Mouse (Mus musculus): ENCODE measurements around the gene Lcn11. TPM values are rescaled to one million over a fixed set of nuclear protein-coding genes. Genes with fewer than 3 reads are reported as not detected.
"Not testable (repeated sequence)": the region's sequence is repeated elsewhere in the genome, so short reads cannot be mapped to it uniquely, and the experiment has no call there.

Lcn11 gene
- not detected in 2 replicates for polyA plus RNA-seq (2012; rRNA removed)

GRCm38 (mm10) chr2:25776717-25777116, at the start of gene Lcn11:
Gene Lcn11, plus strand, starts transcription at chr2:25777017.
- DNase-seq (ENCODE audit: low spot score): no peak

- no peak for DNase-seq (ENCODE audit: low spot score)
Measured at GRCm38 (mm10) chr2:25733199-25733930, 43.5 kb upstream of the Lcn11 start.

- not testable (repeated sequence) for DNase-seq (ENCODE audit: low spot score)
Measured at GRCm38 (mm10) chr2:25736709-25737108, 40.1 kb upstream of the Lcn11 start, which contains the start of gene Obp2b. Gene Obp2b, plus strand, starts transcription at chr2:25737009.

GRCm38 (mm10) chr2:25741671-25742070, 35.1 kb upstream of the Lcn11 start:
- DNase-seq (ENCODE audit: low spot score): no peak

GRCm38 (mm10) chr2:25754201-25754600, 22.6 kb upstream of the Lcn11 start:
- DNase-seq (ENCODE audit: low spot score): no peak

- DNase-seq (ENCODE audit: low spot score): no peak
Measured at GRCm38 (mm10) chr2:25758064-25758625, 18.7 kb upstream of the Lcn11 start.

GRCm38 (mm10) chr2:25765269-25765668, 11.5 kb upstream of the Lcn11 start, which contains the start of gene Lcn3:
Gene Lcn3, plus strand, starts transcription at chr2:25765569.
- no peak for DNase-seq (ENCODE audit: low spot score)

- no peak for DNase-seq (ENCODE audit: low spot score)
Measured at GRCm38 (mm10) chr2:25767764-25768163, 9.1 kb upstream of the Lcn11 start.

GRCm38 (mm10) chr2:25773507-25773906, 3.3 kb upstream of the Lcn11 start:
- no peak for DNase-seq (ENCODE audit: low spot score)

GRCm38 (mm10) chr2:25774640-25775039, 2.2 kb upstream of the Lcn11 start:
- DNase-seq (ENCODE audit: low spot score): no peak

GRCm38 (mm10) chr2:25775991-25776390, 826 bp upstream of the Lcn11 start:
- DNase-seq (ENCODE audit: low spot score): no peak

GRCm38 (mm10) chr2:25779076-25779475, 2.3 kb downstream of the Lcn11 start:
- no peak for DNase-seq (ENCODE audit: low spot score)

GRCm38 (mm10) chr2:25780921-25781320, 4.1 kb downstream of the Lcn11 start:
- DNase-seq (ENCODE audit: low spot score): no peak

GRCm38 (mm10) chr2:25781957-25782356, 5.1 kb downstream of the Lcn11 start, which contains the start of gene Gm13539:
Gene Gm13539, plus strand, starts transcription at chr2:25782257.
- no peak for DNase-seq (ENCODE audit: low spot score)

GRCm38 (mm10) chr2:25785573-25786322, 8.9 kb downstream of the Lcn11 start:
- no peak for DNase-seq (ENCODE audit: low spot score)

- no peak for DNase-seq (ENCODE audit: low spot score)
Measured at GRCm38 (mm10) chr2:25789092-25789491, 12.3 kb downstream of the Lcn11 start.

- DNase-seq (ENCODE audit: low spot score): no peak
Measured at GRCm38 (mm10) chr2:25797635-25798034, 20.8 kb downstream of the Lcn11 start.

- DNase-seq (ENCODE audit: low spot score): no peak
Measured at GRCm38 (mm10) chr2:25798065-25798464, 21.2 kb downstream of the Lcn11 start.

GRCm38 (mm10) chr2:25811711-25812110, 34.9 kb downstream of the Lcn11 start:
- DNase-seq (ENCODE audit: low spot score): no peak

- DNase-seq (ENCODE audit: low spot score): no peak
Measured at GRCm38 (mm10) chr2:25813364-25813763, 36.5 kb downstream of the Lcn11 start.

GRCm38 (mm10) chr2:25815748-25816147, 38.9 kb downstream of the Lcn11 start, which contains the start of gene Glt6d1:
Gene Glt6d1, minus strand, starts transcription at chr2:25815848.
- not testable (repeated sequence) for DNase-seq (ENCODE audit: low spot score)

- no peak for DNase-seq (ENCODE audit: low spot score)
Measured at GRCm38 (mm10) chr2:25822806-25823205, 46.0 kb downstream of the Lcn11 start, which contains the start of gene Lcn9. Gene Lcn9, plus strand, starts transcription at chr2:25823153.
